Mouse (Mus musculus) activated CD4-positive, CD25-positive, alpha-beta regulatory T cell, adult 4 months (primary cell): Measurements from ENCODE around the gene 1500011B03Rik. TPM values are rescaled to one million over a fixed set of nuclear protein-coding genes. Genes with fewer than 3 reads are reported as not detected.
"Not testable (repeated sequence)": the region's sequence is repeated elsewhere in the genome, so short reads cannot be mapped to it uniquely, and the experiment has no call there.

Experiments used
- ATAC-seq: one replicate; pipeline ENCODE4 v1.8.0; 2017
- polyA plus RNA-seq, 2 experiments: library from polyadenylated mRNA; unstranded; fragments of 100-300 nt; shearing (Covaris generic); gene quantifications; one replicate each; pipeline ENCODE4 v1.2.1; 2017

The 1500011B03Rik gene
- polyA plus RNA-seq, result 10 to 100 TPM; 52.5 to 64.1 TPM

- ATAC-seq, result peak; percentile 9
Measured at GRCm38 (mm10) chr5:114822796-114823688, at the start of gene 1500011B03Rik. 1500011B03Rik (minus strand) TSS chr5:114823468.

GRCm38 (mm10) chr5:114865279-114865678 is 42.0 kb upstream of the 1500011B03Rik start:
- ATAC-seq, result no peak

- peak; percentile 84 for ATAC-seq
Measured at GRCm38 (mm10) chr5:114864813-114865212, 41.5 kb upstream of the 1500011B03Rik start.

- no peak for ATAC-seq
Measured at GRCm38 (mm10) chr5:114861730-114862129, 38.5 kb upstream of the 1500011B03Rik start.

- ATAC-seq, result no peak
Measured at GRCm38 (mm10) chr5:114859253-114859652, 36.0 kb upstream of the 1500011B03Rik start.

GRCm38 (mm10) chr5:114858582-114858981 is 35.3 kb upstream of the 1500011B03Rik start, which contains the start of gene Gm9936:
Gm9936 (minus strand) TSS chr5:114858682.
- no peak for ATAC-seq

- ATAC-seq, result not testable (repeated sequence)
Measured at GRCm38 (mm10) chr5:114853364-114853763, 30.1 kb upstream of the 1500011B03Rik start, which contains the start of gene 4930519G04Rik. 4930519G04Rik (plus strand) TSS chr5:114853664.

- no peak for ATAC-seq
Measured at GRCm38 (mm10) chr5:114851565-114852236, 28.4 kb upstream of the 1500011B03Rik start.

- ATAC-seq, result not testable (repeated sequence)
Measured at GRCm38 (mm10) chr5:114844371-114844770, 21.1 kb upstream of the 1500011B03Rik start.

GRCm38 (mm10) chr5:114842674-114843073 is 19.4 kb upstream of the 1500011B03Rik start:
- no peak for ATAC-seq

GRCm38 (mm10) chr5:114842155-114842554 is 18.9 kb upstream of the 1500011B03Rik start:
- ATAC-seq, result not testable (repeated sequence)

- ATAC-seq, result not testable (repeated sequence)
Measured at GRCm38 (mm10) chr5:114840481-114840880, 17.2 kb upstream of the 1500011B03Rik start.

GRCm38 (mm10) chr5:114836886-114837285 is 13.6 kb upstream of the 1500011B03Rik start:
- no peak for ATAC-seq

GRCm38 (mm10) chr5:114829740-114830139 is 6.5 kb upstream of the 1500011B03Rik start:
- ATAC-seq, result no peak

- ATAC-seq, result no peak
Measured at GRCm38 (mm10) chr5:114827427-114827826, 4.2 kb upstream of the 1500011B03Rik start.

GRCm38 (mm10) chr5:114825978-114826691 is 2.9 kb upstream of the 1500011B03Rik start:
- ATAC-seq, result peak; percentile 95

GRCm38 (mm10) chr5:114824197-114824596 is 929 bp upstream of the 1500011B03Rik start:
- no peak for ATAC-seq

- ATAC-seq, result no peak
Measured at GRCm38 (mm10) chr5:114818124-114818523, 5.1 kb downstream of the 1500011B03Rik start.

- ATAC-seq, result no peak
Measured at GRCm38 (mm10) chr5:114816599-114816998, 6.7 kb downstream of the 1500011B03Rik start.

- ATAC-seq, result peak; percentile 88
Measured at GRCm38 (mm10) chr5:114813525-114814181, 9.6 kb downstream of the 1500011B03Rik start.

- no peak for ATAC-seq
Measured at GRCm38 (mm10) chr5:114809826-114810225, 13.4 kb downstream of the 1500011B03Rik start.

GRCm38 (mm10) chr5:114809181-114809756 is 14.0 kb downstream of the 1500011B03Rik start:
- ATAC-seq, result no peak
